8 mouse cellular contexts compared by ENCODE assay signal in genomic region chr9:72628591-72628990, GRCm38 (mm10). TPM values are rescaled to one million over a fixed set of nuclear protein-coding genes. Genes with fewer than 3 reads are reported as not detected.
A peak's percentile ranks its signal among the peaks of the same experiment; 100 is the strongest.
DNase-seq lines count a peak whose midpoint lies in the region; ATAC-seq and TF ChIP-seq lines count a peak whose summit lies in the region.

No protein-coding gene starts in this region.

- WGBS in hindbrain, postnatal 0 days, result 5% methylated on average over 2 of the region's 2 CpGs
- 35% methylated on average over 2 of the region's 2 CpGs for WGBS in hindbrain, embryonic 13.5 days
- WGBS in large intestine, adult 2 months, result 0% methylated on average over 2 of the region's 2 CpGs

- H3K9ac ChIP-seq in hindbrain, postnatal 0 days (replicated peaks; ENCODE audit: low read length), result no peak overlapping the region
- H3K9ac ChIP-seq in hindbrain, embryonic 13.5 days, result no peak overlapping the region

- no peaks in the 10 kb centered on the region for H3K9me3 ChIP-seq in hindbrain, postnatal 0 days (ENCODE audit: low read length)
- H3K9me3 ChIP-seq in hindbrain, embryonic 13.5 days, result no peaks in the 10 kb centered on the region

- H3K27ac ChIP-seq in hindbrain, postnatal 0 days, result no peak overlapping the region
- no peak overlapping the region for H3K27ac ChIP-seq in hindbrain, embryonic 13.5 days

- H3K36me3 ChIP-seq in hindbrain, postnatal 0 days (ENCODE audit: insufficient read depth, low read length), result no peaks in the 10 kb centered on the region
- H3K36me3 ChIP-seq in hindbrain, embryonic 13.5 days, result no peaks in the 10 kb centered on the region

- H3K4me2 ChIP-seq in hindbrain, postnatal 0 days (ENCODE audit: low read depth, low read length), result no peak overlapping the region
- H3K4me2 ChIP-seq in hindbrain, embryonic 13.5 days, result no peak overlapping the region

- TF ChIP-seq CTCF in hindbrain, postnatal 0 days (IDR thresholded peaks at IDR 0.05; ENCODE audit: low read depth), result no peak

- ATAC-seq in hindbrain, postnatal 0 days, result no peak
- no peak for ATAC-seq in hindbrain, embryonic 13.5 days (ENCODE audit: low FRiP score)
- ATAC-seq in CD4-positive, CD25-positive, alpha-beta regulatory T cell, adult 4 months, result no peak

- H3K27me3 ChIP-seq in hindbrain, postnatal 0 days (ENCODE audit: insufficient read depth, low read length), result no peaks in the 10 kb centered on the region
- no peaks in the 10 kb centered on the region for H3K27me3 ChIP-seq in hindbrain, embryonic 13.5 days

- H3K4me3 ChIP-seq in hindbrain, postnatal 0 days (ENCODE audit: low read length), result no peak overlapping the region
- no peak overlapping the region for H3K4me3 ChIP-seq in hindbrain, embryonic 13.5 days

- H3K4me1 ChIP-seq in hindbrain, postnatal 0 days (ENCODE audit: insufficient read depth, low read length), result no peaks in the 10 kb centered on the region
- H3K4me1 ChIP-seq in hindbrain, embryonic 13.5 days (replicated peaks), result peaks cover 17% of the 10 kb centered on the region

- DNase-seq in hindbrain, postnatal 0 days (ENCODE audit: low spot score), result peak; percentile 77
- DNase-seq in MN1 (ENCODE audit: low spot score), result peak; percentile 73
- peak; percentile 77 to 82 for DNase-seq in heart, adult 18-20 months
- peak; percentile 48 for DNase-seq in large intestine, adult 2 months (ENCODE audit: low read depth, low spot score)
- no peak for DNase-seq in layer of hippocampus, adult 9-10 months (ENCODE audit: low spot score)
- no peak for DNase-seq in layer of hippocampus, adult 9-11 months

RNA-seq across cellular contexts. Expression of gene Nedd4, which starts 33.6 kb away (rescaled TPM):
- 393 and 416 TPM in 2 replicates for total RNA-seq in hindbrain, postnatal 0 days (2014; rRNA removed)
- polyA plus RNA-seq in hindbrain, postnatal 0 days (2015; fragmentation: Nextera tagmentation; extraction: Ambion mirVana), result 340 and 356 TPM in 2 replicates
- 514 and 518 TPM in 2 replicates for polyA plus RNA-seq in hindbrain, embryonic 13.5 days (2015; fragmentation: Nextera tagmentation; extraction: Ambion mirVana)
- 100 to 1,000 TPM; 343 to 345 TPM for total RNA-seq in heart, adult 18-20 months (2021)
- polyA plus RNA-seq in large intestine, adult 2 months (2012; rRNA removed), result 48.0 and 64.1 TPM in 2 replicates
- 1 to 10 TPM; 4.5 to 4.7 TPM for polyA plus RNA-seq in CD4-positive, CD25-positive, alpha-beta regulatory T cell, adult 4 months (2017; shearing (Covaris generic))

Comparison
In these comparisons a context has a peak if more than half of its experiments do, and no peak if none do; other contexts are left out.
1. DNase-seq: peak in hindbrain, postnatal 0 days (single experiment), MN1 (single experiment), heart, adult 18-20 months (2 of 2) and large intestine, adult 2 months (single experiment); none in layer of hippocampus, adult 9-10 months (single experiment) and layer of hippocampus, adult 9-11 months (single experiment).